ENCODE assay signal across 17 mouse cellular contexts in the genomic region with DNA sequence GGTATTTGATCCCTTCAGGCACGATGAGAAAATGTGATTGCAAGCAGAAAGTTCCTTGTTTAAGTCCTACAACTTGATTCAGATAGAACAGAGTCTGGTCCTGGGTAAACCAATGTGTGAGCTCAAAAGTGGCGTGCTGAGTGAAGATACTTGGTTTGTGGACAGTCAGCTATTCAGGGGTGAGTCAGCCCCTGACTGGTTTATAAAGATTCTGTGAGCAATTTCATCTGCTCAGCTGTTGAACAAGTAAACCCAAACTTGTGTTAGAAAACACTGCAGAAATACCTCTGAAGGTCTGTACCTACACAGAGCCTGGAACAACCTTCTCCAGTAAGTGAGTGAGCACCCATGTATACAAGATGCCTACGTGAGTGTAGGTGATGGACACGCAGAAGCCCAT.
A peak's percentile ranks its signal among the peaks of the same experiment; 100 is the strongest.
DNase-seq lines count a peak whose midpoint lies in the region; ATAC-seq and TF ChIP-seq lines count a peak whose summit lies in the region.
"Had no signal": no experiment of that assay in that cellular context is flagged by ENCODE, and none has a peak within 500 bp of the region (broad histone marks: within the 10 kb centered on the region; RNA-seq: fewer than 3 reads in every experiment).

No protein-coding gene starts in this region.

- no peak for TF ChIP-seq POLR2A in kidney, adult 2 months (IDR thresholded peaks at IDR 0.05; ENCODE audit: low read depth, low read length)
- TF ChIP-seq POLR2A in testis, adult 2 months (IDR thresholded peaks at IDR 0.05; ENCODE audit: control insufficient read depth, low read depth, low read length): no peak

- no peaks in the 10 kb centered on the region for H3K4me1 ChIP-seq in kidney, adult 2 months (ENCODE audit: control insufficient read depth, insufficient read depth, low read length)
- no peaks in the 10 kb centered on the region for H3K4me1 ChIP-seq in testis, adult 2 months (ENCODE audit: control insufficient read depth, insufficient read depth, low read length)
- H3K4me1 ChIP-seq: intestine, embryonic 15.5 days; limb, embryonic 12.5 days; lung, embryonic 15.5 days had no signal

- H3K27ac ChIP-seq in kidney, adult 2 months (ENCODE audit: insufficient read depth, low read depth, low read length): peak overlapping the region; percentile 45
- no peak overlapping the region for H3K27ac ChIP-seq in testis, adult 2 months (ENCODE audit: control insufficient read depth, insufficient read depth, low read depth, low read length)
- H3K27ac ChIP-seq: intestine, embryonic 15.5 days; limb, embryonic 12.5 days; liver, embryonic 13.5 days had no signal

- H3K27me3 ChIP-seq in kidney, adult 2 months (replicated peaks; ENCODE audit: control insufficient read depth, insufficient read depth, low read length): no peaks in the 10 kb centered on the region
- no peaks in the 10 kb centered on the region for H3K27me3 ChIP-seq in testis, adult 2 months (ENCODE audit: control insufficient read depth, insufficient read depth, low read length)
- H3K27me3 ChIP-seq: intestine, embryonic 15.5 days; liver, embryonic 13.5 days; lung, embryonic 15.5 days had no signal

- no peak for TF ChIP-seq CTCF in kidney, adult 2 months (conservative IDR thresholded peaks at IDR 0.05; ENCODE audit: insufficient read depth, insufficient read length, low read depth, low read length)
- no peak for TF ChIP-seq CTCF in testis, adult 2 months (IDR thresholded peaks at IDR 0.05; ENCODE audit: control insufficient read depth, insufficient read depth, insufficient replicate concordance, low read depth, low read length)

- H3K4me3 ChIP-seq in kidney, adult 2 months (ENCODE audit: insufficient read depth, low read depth, low read length): no peak overlapping the region
- peak overlapping the region; percentile 36; the same call in 1 of the 2 replicates for H3K4me3 ChIP-seq in testis, adult 2 months (ENCODE audit: control insufficient read depth, low read depth, low read length)
- H3K4me3 ChIP-seq: intestine, embryonic 15.5 days; limb, embryonic 12.5 days; liver, embryonic 13.5 days; lung, embryonic 15.5 days had no signal

- peak; percentile 42 for DNase-seq in embryo, embryonic 9.5 days (ENCODE audit: extremely low spot score)
- no peak for DNase-seq in embryo, embryonic 11 days
- DNase-seq in kidney, adult 2 months: no peak
- DNase-seq in kidney, adult 11 months: no peak
- no peak for DNase-seq in testis, postnatal 10 days (ENCODE audit: low spot score)
- DNase-seq: B cell, adult 2 months; cerebellum, adult 11 months; cerebellum, postnatal 14 days; gastrocnemius, postnatal 10 days; liver, embryonic 13.5 days; right cerebral cortex, postnatal 25 days; thymus, postnatal 4 days had no signal

- ATAC-seq in monocyte, adult 5-6 weeks (replicated peaks; ENCODE audit: insufficient number of reproducible peaks, low FRiP score, low TSS enrichment, poor library complexity, severe bottlenecking): no peak

- H3K36me3 ChIP-seq in kidney, adult 2 months (ENCODE audit: control insufficient read depth, insufficient read depth, low read length): no peaks in the 10 kb centered on the region
- no peaks in the 10 kb centered on the region for H3K36me3 ChIP-seq in testis, adult 2 months (ENCODE audit: control insufficient read depth, insufficient read depth, low read length)
- H3K36me3 ChIP-seq: intestine, embryonic 15.5 days; limb, embryonic 12.5 days; liver, embryonic 13.5 days; lung, embryonic 15.5 days had no signal

- WGBS in kidney, adult 2 months: 70% methylated on average over 4 of the region's 4 CpGs
